Mouse (Mus musculus) left cerebral cortex, adult 9 months (tissue): ENCODE data around the gene Slc31a2.
"Not testable (repeated sequence)": the region's sequence is repeated elsewhere in the genome, so short reads cannot be mapped to it uniquely, and the experiment has no call there.

Source experiments
- DNase-seq, 2 experiments: peaks; one replicate each; pipeline ENCODE4 v3.0.0; 2022; ENCODE audit warnings: low spot score in 2 of 2

Slc31a2 gene

DNA sequence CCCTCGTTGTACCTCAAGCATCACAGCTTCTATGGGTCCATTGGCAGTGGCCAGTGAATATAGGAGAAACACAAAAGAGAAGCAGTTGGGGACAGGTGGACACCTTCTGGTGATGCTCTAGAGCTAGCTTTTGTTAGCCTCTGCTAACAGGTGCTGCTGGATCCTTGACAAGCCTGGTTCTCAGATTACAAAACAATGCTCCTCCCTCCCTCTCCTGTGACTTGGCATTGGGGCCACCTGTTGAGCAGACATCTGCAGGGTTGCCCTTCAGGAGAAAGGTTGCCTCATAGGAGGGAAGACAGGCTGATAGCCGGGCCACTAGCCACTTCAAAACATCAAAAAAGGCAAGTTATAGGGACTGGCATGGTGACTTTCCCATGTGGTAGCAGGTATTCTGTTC lies at the start of gene Slc31a2:
Slc31a2 (plus strand) TSS at position 287 of the 400 bp plus-strand sequence.
- no peak for DNase-seq

DNA sequence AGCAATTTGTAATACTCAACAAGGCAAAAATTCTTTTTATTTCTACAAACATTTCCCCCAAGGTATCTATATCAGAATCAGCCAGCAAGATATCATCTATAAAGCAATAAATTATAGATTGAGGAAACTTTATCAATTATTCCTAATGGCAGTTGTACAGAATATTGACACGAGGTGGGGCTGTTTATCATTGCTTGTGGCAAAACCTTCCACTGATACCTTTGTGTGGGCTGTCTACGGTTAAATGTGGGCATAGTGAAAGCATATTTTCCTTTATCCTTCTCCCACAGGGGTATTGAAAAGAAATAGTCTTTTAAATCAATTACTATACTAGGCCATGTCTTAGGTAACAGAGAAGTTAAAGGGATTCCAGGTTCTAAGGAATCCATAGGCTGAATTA lies 48.9 kb upstream of the Slc31a2 start:
- no peak for DNase-seq

DNA sequence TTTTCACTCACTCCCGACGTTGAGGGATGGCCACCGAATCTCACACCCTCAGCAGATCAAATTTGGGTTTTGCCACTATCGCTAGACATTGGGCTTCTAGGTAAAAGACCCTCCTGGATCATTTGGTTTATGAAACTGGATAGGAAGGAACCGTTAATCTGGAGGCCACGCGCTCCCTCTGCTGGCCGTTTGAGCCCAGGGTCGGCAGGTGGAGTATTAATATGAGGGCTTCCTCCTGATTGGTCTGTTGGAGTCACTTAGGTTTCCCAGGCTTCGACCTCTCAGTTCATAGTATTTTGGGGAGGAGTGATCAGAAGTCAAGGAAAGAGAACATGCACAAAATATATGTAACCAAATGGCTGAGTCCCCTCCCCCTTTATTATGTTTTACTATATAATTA lies 34.0 kb upstream of the Slc31a2 start:
- peak in 1 of 2 experiments; percentile 45 for DNase-seq

DNA sequence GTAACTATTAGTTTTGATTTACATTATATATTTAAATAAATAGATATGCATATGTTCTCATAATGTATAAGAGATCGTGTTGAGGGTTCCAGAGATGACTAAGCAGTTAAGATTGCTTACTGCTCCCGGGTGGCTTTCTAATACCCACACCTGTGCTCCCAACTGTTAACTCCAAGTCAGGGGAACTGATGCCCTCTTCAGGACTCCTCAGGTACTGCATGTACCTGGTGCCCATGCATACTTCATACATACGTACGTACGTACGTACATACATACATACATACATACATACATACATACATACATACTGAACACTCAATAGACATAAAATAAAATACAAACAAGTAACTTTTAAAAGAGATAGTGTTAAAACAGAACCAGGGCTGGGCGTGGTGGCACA lies 32.9 kb upstream of the Slc31a2 start:
- DNase-seq = no peak

DNA sequence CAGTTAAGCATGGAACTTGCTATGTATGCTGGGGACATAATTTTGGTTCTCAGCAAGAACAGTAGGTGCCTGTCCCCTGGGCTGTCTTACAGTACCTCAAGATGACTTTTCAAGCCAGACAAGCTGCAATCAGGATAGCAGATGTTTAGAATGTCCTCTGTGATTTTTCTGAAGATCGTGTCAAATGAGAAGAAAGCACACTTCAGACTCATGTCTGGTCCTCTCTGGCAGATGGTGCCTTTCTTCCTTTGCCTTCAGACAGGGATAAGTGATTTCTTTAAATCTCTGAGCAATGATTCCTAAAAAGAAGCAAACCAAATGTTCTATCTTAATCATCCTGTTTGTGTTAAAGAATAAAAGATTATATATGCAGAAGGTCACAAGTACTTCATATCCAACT lies 32.2 kb upstream of the Slc31a2 start:
- DNase-seq = no peak

DNA sequence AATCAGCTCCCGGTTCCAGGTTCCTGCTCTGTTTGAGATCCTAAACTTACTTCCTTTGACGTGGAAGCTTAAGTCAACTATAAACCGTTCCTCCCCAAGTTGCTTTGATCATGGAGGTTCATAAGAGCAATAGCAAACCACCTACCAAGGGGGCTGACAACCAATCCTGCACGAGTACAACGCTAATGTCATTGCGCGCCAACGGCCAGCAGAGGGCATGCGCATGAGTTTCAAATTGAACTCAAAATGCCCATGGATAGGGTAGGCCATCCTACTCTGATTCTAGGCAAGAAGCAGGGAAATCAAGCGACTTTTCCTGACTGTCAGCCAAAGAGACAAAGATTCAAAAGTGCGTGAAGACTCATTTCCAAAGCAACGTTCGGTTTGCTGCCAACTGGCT lies 31.6 kb upstream of the Slc31a2 start, which contains the start of gene Zfp37:
Zfp37 (minus strand) TSS at position 279 of the 400 bp plus-strand sequence.
- no peak for DNase-seq

DNA sequence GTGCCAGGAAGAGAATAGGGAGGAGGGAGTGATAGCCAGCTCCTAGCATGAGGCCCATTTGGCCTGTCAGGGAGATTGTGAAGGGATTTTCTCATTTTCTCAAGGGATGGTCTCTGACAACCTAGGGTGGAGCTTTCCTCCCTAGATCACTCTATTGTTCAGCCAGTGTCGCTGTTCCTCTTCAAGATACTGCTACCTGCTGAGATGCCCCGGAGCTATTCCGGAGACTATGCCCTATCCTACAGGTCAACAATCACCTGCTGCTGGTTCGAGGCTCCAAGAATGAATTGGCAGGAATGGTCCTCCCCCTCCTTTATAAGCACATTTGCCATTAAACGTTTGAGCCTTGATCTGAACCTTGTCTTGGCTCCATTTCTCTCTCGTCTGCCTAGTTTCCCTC lies 21.8 kb upstream of the Slc31a2 start:
- no peak for DNase-seq

DNA sequence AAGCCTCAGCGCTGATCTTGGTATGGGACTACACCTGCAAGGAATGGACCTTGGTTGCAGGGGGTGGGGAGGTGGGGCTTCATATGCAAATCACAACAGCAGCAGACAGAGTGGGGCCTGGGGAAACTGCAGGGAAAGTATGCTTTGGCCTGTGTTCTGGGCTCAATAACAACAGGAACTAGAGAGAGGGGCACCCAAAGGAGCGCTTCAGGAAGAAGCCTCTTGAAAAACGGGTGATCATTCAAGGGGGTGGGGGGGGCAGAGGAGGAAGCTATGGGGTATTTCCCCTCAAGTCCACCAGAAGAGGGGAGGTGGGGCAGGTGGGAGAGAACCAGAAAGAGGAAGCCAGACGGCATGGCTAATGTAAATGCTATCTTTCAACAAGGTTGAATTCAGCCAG lies 14.0 kb upstream of the Slc31a2 start:
- no peak for DNase-seq

DNA sequence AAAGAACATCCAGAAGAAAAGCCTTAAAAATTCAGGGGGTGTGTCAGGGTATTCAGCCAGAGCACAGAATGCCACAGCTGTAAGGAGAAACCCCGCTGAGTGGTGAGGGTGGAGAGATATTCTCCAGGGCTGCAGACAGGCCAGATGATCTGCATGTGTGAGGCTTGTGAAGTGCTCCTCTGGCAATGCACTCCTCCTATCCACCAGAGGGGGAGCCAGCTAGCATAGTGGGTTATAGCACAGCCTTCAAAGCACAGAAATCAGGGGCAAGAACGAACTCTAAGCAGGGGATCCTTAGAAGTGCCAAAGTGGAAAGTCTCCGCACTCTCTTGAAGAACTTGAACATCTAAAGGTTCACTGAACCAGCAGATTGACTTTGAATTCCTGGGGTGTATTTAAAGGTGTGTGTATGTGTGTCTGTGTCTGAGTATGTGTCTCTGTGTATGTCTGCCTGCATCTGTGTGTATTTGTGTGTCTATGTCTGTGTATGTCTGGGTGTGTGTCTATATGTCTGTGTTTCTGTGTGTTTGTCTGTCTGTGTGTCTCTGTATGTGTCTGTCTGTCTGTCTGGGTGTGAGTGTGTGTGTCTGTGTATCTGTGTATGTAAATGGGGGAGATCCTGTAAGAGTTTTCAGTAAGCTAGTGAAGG lies 11.3 kb upstream of the Slc31a2 start:
- DNase-seq = no peak

DNA sequence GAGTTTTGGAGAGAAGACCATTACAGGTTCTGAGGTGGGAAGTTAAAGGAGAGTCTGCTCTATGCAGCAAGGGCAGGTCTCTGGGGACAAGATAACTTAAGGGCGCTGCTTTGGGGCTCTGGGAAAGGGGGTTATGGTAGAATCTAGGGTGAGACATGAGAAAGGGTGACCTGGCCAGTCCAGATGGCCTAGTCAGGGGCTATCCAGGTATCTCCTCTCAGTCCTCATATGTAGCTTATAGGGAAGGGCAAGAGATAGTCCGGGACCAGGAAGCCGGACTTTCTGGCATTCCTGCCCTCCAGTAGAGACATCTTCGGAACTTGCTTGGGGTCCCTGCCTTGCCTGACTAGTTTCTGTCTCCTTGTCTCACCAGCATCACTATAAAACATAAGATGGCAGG lies 10.6 kb upstream of the Slc31a2 start:
- DNase-seq = no peak

DNA sequence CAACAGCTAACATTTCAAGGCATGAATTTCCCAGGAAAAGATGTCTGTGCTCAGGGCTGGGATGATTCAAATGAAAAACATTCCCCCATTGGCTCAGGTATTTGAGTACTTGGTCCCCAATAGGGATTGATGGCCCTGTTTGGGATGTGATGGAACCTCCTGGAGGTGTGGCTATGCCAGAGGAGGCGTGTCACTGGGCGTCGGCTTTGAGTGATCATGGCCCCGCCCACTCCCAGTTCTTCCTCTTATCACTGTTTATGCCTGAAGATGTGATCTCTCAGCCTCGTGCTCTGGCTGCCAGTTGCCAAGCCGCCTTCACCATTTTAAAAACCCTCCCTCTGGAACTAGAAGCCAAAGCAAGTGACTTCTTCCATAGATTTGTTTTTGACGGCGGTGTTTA lies 7.8 kb upstream of the Slc31a2 start:
- no peak for DNase-seq

DNA sequence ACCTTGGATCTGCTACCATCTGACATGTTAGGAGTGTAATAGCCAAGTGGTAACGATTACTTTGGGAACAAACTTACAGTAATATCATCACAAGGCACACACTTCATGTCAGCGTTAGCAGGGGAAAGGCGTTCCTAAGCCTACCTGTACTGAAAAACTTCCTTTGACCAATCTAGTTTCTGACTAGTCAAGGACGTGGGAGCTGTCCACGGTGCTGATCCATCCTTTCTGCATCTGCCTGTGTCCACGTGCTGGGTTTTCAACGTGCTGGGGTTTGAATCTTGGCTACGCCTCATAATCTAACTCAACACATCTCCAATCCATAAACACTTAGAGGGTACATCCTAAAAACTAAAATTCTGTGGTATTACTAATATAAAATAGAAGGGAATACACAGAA lies 5.4 kb upstream of the Slc31a2 start:
- no peak for DNase-seq

DNA sequence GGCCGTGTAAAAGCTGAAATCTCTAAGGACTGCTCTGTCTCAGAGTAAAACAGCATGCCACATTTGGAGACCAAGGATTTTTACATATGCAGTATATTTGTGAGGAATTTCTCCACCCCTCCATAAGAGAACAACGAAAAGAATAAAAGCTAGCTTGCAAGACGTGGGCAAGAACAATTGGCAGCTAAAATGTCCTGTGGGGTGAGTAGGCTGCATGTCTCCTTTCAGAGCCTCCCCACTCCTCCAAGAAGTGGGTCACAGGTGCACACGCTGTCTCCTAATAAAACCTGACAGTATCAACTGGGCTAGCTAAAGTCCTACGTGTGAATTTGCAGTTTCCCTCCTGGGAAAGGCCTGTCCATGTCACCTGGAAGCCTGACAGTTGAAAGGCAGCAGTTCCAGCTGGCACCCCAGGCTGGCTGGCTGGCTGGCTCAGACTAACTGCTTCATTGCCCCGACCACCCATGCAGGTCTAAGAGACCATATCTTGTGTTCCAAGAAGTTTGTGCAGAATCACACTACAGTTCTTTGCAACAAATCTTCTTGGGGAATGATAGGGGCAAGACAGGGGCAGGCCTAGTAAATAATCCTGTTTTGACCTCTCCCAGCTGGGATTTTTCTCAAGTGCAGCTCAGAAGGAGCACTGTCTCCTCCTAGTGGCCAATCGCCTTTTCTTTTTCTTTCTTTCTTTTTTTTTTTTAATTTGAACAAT lies 927 bp downstream of the Slc31a2 start:
- DNase-seq = no peak

DNA sequence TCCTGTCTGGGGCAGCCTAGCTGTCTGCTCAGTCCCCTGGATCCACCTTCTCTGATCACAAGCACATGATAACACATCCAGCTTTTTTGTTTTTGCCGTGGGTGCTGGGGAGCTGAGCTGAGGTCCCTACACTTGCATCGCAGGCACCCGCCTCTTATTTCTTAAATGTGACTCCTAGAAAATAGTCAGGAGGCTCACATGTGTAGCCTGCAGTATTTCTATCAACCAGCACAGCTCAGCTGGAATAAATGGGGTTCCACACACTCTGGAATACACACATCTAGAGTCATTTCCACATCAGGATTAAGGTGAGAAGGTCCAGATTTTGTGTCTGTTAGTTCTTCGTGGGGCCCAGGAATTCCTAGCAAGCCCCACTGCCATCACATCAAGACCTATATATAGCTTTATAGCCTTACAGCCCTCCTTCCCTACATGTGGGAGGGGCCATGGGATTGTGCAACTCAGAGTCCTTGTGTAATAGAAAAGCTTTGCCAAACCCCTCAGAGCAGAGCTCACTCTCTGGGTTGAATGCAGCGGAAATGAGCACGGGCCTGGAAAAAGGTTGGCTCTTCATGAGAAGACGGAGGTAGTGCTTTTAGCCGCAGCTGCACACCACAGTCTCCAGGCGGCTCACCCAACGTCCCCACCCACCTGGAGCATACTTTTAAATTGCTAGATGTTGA lies 2.9 kb downstream of the Slc31a2 start:
- no peak for DNase-seq

DNA sequence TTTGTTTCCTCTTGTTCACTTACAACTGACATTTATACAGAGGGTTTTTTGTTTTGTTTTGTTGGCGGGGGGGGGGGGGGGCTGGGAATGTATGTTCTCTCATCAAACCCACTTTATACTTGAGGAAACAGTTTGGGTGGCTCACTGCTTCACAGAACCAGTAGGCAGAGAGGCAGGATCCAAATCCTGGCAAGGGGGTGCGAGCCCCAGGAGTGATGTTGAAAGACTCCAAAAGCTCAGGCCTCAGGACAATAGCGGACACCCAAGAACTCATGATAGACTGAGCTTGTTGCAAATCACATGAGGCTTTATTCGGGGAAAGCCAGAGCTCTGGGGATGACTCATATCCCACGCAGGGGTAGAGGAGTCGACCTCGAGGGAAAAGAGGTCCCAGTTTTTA lies 3.7 kb downstream of the Slc31a2 start:
- DNase-seq = not testable (repeated sequence)

DNA sequence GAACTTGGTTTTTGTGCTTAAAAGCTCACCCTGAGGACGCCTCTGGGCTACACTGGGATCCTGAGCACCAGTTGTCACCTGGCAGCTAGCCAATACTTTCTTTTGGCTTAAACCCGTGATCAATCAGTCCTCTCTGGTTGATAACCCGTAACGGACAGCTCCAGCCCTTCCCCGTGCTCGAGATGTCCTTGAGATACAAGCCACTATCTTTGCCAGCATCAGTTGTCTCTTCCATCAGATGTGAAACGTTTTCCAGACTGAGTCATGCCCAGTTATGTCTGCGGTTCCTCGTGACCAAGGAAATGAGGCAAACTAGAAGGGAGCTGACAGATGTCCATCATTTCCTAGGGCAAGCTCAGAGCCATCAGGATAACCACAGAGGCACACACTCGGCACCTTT lies 4.7 kb downstream of the Slc31a2 start:
- DNase-seq = no peak

DNA sequence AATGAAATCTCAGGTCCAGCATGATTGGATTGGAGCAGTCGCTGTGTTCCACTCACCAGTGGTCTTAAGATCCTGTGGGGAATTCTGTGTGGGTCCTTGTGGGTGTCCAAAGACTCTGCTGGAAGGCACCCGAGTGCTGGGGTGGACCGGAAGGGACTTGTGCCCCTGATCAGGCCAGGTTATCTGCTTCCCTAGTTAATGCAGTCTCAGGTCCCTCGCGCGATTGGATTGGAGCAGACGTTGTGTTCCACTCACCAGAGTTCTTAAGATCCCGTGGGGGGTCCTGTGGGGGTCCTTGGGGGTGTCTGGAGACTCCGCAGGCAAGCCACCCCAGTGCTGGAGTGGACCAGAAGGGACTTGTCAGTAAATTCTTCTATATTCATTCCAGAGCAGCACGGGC lies 10.3 kb downstream of the Slc31a2 start:
- DNase-seq = no peak

DNA sequence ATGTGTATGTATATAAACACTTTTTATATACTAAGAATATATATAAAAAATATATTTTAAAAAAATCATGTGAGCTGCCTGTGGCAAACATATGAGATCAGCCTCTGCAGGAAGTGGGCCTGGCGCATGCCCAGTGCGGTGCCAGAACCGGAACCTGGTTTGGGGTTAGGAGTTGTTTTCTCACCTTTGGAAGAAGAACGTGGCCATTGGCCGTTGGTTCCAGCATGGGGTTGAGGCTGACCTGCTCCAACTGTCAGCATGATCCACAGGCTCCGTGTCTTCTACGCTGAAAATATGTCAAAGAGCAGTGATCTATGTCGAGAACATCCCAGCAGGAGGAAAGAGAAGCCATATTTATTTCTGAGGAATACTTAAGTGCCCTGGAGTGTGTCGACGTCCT lies 11.6 kb downstream of the Slc31a2 start:
- DNase-seq = no peak

DNA sequence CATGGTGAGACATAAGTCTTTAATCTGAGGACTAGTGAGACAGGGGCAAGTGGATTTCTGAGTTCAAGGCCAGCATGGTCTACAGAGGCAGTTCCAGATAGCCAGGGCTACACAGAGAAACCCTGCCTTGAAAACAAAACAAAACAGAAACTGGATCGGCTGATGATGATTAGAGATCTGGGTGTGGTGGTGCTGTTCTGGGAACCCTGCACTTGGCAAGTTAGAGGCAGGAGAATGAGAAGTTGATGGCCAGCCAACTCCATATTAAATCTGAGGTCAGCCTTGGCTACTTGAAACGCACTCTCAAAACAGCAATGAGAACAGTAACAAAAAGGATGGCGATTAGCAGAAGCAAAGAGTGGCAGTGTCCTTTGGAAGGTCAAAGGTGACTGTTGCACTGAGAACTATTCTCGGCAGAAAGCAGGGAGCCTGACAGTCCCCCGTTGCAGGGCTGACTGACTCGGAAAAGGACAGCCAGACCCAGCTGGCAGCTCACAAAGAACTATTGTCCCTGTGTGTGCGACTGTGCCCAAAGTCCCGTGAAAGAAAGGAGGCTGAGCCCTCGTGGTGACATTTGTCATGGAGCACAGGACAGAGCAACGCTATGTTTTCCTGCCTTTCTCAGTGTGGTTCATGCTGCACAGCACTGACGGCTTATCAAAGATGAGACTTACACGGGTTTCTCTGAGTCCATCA lies 12.6 kb downstream of the Slc31a2 start:
- DNase-seq = peak in 1 of 2 experiments; percentile 37

DNA sequence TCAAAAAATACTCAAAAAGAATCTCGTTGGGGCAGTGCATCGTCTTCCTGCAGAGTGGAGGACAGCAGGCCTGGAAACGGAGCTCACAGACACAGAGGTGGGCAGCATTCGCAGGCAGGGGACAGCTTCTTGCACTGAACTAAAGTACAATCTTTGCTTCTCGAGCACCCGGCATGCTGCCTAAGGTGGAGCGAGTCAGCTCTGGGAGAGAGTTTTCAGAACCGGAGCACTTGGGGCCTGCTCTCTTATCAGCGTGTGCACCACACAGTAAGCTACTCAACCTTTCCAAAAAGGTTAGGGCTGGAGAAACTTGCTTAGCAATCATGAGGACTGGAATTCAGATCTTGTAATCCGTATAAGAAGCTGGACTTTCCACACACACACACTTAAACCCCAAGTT lies 14.3 kb downstream of the Slc31a2 start:
- DNase-seq = no peak

DNA sequence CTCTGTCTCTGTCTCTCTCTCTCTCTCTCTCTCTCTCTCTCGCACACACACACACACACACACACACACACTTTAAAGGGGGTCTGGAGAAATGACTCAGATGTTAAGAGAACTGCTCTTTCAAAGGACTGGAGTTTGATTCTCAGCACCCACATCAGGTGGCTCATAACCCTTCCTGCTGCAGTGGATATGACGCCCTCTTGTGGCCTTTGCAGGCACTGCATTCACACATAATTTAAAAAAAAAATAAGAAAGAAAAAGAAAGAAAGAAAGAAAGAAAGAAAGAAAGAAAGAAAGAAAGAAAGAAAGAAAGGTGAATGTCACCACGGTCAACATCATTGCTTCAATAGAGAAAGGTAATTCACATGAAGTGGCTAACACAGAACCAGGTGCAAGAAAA lies 14.9 kb downstream of the Slc31a2 start:
- no peak for DNase-seq

DNA sequence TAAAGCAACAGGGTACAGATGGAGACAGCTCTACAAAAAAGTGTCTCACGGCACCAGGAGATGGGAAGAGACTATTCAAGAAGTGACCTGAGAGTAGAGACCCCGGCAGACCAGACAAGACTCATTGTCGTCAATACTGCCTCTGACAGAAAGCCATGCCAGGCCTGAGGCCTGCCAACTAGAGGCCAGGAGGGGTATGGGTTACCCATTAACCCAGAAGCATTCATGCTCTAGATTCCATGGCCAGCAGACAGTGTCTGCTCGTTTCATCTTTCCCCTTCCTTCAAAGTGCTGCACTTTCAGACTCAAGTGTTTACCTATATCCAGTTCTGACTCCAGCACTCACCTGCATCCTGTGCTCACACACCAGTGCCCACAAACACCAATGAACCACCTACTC lies 15.7 kb downstream of the Slc31a2 start:
- no peak for DNase-seq
